Mouse (Mus musculus): ENCODE measurements at regions not wholly inside any gene's neighbourhood (a gene's known extent, or its start where the extent isn't known, plus 50 kb on each side); places are given as distances from the start of the nearest gene placed in this dataset.
"Not testable (repeated sequence)": the region's sequence is repeated elsewhere in the genome, so short reads cannot be mapped to it uniquely, and the experiment has no call there.

- ATAC-seq (replicated peaks; ENCODE audit: poor library complexity, severe bottlenecking) = no peak
Observed at GRCm38 (mm10) chr3:37811429-37811828, 87.1 kb upstream of the Gm5148 start.

GRCm38 (mm10) chr3:37810763-37811162, 86.5 kb upstream of the Gm5148 start:
- no peak for ATAC-seq (replicated peaks; ENCODE audit: poor library complexity, severe bottlenecking)

GRCm38 (mm10) chr3:37805805-37806148, 81.5 kb upstream of the Gm5148 start:
- peak; percentile 97 for ATAC-seq (replicated peaks; ENCODE audit: poor library complexity, severe bottlenecking)

DNA sequence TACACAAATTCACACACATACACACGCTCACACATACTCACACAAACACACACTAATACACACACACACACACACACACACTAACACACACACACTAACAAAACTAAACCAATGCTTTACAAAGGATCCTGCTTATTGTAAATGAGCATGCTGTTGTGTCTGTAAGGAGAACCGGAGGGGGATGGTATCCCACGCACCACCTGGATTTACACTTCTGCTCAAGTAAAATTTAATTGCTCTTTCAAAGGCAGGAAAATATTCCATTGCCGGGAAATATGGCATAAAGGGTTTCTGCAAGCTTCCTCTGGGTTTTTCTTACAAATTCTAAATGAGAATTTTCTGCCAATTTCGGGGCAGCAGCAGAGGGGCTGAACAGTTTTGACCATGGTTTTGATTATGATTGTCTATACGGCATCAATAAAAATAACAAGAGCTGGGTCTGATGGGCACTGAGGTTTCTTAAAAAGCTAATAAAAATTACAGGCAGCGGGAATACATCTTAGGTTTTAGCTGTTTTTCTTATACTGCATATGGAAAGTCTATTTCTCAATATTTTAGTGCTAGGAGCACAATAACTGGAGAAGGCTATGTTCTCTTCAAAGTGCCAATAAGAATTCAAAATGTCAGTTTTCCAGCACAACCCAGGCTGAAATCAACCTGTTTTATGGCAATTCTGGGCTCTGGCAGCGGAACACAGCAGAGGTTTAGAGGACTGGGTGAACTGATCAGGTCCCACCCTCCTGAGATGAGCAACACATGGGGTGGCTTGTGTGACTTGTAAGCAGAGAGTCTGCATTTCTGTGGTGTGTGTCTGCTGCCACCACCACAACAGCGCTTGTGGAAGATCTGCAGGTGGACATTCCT, 80.9 kb upstream of the Gm5148 start:
- ATAC-seq (replicated peaks; ENCODE audit: poor library complexity, severe bottlenecking) = no peak

GRCm38 (mm10) chr3:37804261-37804660, 80.0 kb upstream of the Gm5148 start:
- peak; percentile 14; the same call in 1 of the 2 replicates for ATAC-seq (replicated peaks; ENCODE audit: poor library complexity, severe bottlenecking)

DNA sequence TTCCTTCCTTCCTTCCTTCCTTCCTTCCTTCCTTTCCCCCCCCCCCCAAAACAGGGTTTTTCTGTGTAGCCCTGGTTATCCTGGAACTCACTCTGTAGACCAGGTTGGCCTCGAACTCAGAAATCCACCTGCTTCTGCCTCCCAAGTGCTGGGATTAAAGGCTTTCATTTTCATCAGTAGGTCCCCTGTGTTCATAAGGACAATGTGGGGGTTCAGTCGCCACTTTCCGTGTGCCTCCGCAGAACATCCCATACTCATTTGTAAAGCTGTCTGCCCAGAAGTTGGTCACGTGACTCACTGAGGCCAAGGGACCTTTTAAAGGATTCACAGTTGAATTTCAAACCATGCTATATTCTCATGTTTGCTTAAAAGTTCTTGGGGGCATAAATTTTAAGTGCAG, 79.5 kb upstream of the Gm5148 start:
- ATAC-seq (replicated peaks; ENCODE audit: poor library complexity, severe bottlenecking) = not testable (repeated sequence)

DNA sequence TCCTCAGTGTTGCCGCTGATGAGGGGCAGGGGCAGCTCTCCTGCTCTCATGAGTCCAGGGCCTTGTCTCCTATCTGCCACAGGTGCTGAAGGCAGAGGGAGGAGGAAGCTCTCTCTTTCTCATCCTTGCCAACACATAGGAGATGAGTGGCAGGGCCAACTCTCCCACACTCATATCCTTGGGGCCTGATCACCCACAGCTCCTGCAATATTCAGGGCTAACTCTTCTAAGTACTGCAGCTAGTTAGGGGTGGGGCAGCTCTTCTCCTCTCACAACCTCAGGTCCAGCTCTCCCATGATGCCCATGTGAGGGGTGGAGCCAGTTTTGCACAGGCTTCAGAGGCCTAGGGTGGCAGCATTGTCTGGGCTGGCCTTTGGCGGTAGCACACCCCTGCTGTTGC, 77.3 kb upstream of the Gm5148 start:
- ATAC-seq (replicated peaks; ENCODE audit: poor library complexity, severe bottlenecking) = no peak

GRCm38 (mm10) chr3:37799809-37800208, 75.5 kb upstream of the Gm5148 start:
- ATAC-seq (replicated peaks; ENCODE audit: poor library complexity, severe bottlenecking) = peak; percentile 55

DNA sequence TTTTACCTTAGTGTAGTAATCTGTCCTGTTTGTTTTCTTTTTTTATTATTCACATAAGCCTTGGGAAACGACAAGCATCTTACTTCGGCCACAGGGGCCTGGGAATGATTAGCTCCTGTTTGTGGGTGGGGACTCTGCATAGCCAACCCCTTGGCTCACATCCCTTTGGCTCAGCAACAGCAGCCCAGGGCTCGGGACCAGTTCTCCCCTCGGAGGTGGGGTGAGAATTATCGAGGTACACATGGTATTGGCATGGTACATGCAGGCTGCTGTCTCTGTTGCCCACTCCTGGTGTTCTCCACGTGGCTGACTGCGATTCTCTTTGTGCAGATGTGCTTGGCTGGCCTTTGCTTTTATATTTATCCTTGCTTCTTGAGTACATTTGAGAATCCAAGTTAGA, 65.4 kb upstream of the Gm5148 start:
- ATAC-seq (replicated peaks; ENCODE audit: poor library complexity, severe bottlenecking) = no peak

DNA sequence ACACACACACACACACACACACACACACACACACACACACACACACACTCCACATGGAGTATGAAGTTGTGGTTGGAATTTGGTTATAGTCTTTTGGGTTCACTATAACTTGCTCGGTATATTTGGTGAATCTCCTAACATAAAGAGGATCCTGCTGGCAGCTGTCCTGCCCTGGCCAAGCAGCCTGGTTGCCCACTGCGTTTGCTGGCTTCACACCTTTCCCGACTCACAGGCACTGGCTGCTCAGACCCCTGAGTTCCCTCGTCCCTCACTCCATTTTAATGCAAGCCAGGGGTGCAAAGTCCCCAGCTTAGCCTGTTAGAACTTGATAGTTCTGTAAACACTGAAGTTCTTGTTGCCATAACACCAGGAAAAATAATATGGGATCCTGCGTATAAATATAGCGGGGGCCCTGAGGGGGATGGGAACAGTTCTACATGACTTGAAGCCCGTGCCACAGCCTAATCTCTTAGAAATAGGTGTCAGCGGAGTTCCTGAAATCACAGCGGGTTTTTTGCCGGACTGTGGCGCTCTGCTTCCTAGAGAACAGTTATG, 64.9 kb upstream of the Gm5148 start:
- ATAC-seq (replicated peaks; ENCODE audit: poor library complexity, severe bottlenecking) = no peak

GRCm38 (mm10) chr3:37788366-37788765, 64.1 kb upstream of the Gm5148 start:
- ATAC-seq (replicated peaks; ENCODE audit: poor library complexity, severe bottlenecking) = no peak; the same call in 1 of the 2 replicates

DNA sequence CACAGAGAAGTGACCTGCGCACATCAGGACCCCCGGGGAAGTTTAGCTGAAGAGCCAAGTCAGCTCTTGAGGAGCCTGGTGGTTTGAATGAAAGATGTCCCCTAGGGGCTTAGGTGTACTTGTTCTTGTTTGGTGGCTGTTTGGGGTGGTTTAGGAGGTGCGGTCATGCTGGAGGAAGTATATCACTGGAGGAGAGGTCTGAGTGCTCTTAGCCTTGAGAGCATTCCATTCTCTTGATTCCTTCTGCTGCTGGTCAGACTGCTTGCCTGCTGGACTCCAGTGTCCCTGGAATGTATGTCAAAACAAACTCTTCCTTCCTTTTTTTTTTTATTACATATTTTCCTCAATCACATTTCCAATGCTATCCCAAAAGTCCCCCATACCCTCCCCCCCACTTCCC, 62.5 kb upstream of the Gm5148 start:
- ATAC-seq (replicated peaks; ENCODE audit: poor library complexity, severe bottlenecking) = no peak

- no peak for ATAC-seq (replicated peaks; ENCODE audit: poor library complexity, severe bottlenecking)
Observed at GRCm38 (mm10) chr3:37781086-37781485, 56.8 kb upstream of the Gm5148 start.

DNA sequence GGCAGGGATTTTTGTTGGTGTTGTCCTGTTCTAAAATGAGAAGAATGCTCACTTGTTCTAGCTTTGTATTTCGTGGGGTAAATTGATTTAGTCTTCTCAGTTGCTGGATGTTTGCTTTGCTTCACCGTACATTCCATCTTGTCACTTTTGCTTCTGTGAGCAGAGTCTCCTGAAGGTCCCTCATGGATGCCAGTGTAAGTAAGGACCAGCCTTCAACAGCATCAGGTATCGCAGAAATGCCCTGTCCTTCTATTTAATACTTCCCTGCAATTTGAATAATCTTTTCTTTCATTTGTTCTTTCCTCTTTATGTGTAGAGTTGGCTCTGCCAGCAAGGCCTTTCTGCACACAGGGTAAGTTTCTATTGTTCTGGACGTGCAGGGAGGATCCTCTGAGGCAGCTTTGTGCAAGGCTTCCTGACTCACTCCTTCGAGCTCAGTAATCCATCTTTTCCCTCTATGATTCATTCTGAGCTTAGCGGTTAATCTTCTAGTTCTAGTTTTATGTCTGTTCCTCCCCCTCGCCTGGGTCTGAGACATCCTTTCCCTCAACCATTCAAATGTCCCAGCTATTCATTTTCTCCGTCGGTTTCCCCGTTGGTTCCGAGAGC, 55.7 kb upstream of the Gm5148 start:
- no peak for ATAC-seq (replicated peaks; ENCODE audit: poor library complexity, severe bottlenecking)

- no peak for ATAC-seq (replicated peaks; ENCODE audit: poor library complexity, severe bottlenecking)
Observed at GRCm38 (mm10) chr3:37778386-37778785, 54.1 kb upstream of the Gm5148 start.

DNA sequence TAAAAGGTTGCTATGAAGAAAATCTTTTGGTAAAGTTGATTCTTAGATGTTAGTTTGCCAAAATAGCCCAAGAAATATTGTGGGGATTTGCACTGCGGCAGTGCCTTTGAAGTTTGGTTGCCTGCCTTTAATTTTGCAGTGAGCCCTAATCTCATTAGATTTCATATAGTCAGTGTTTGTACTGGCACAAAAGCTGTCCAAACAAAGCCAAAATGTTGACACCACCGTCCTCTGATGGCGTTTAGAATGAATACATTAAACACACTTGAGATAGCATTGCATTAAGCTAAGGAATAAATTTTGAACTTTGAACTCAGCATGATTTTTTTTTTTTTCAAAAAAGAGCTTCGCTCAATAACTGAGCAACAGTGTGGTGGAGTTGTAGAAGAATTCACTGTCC, 51.9 kb upstream of the Gm5148 start:
- ATAC-seq (replicated peaks; ENCODE audit: poor library complexity, severe bottlenecking) = no peak
